Mouse (Mus musculus) embryonic facial prominence, embryonic 10.5 days (tissue): ENCODE data around the gene Sox5. TPM values are rescaled to one million over a fixed set of nuclear protein-coding genes. Genes with fewer than 3 reads are reported as not detected.

Source experiments
- DNase-seq: peaks from one replicate; pipeline ENCODE4 v3.0.0-alpha.2; 2017; ENCODE audit warnings: low spot score
- H3K27ac ChIP-seq: fragments of 300-500 bp; sonication (generic); replicated peaks from 2 replicates; pipeline ENCODE4 v1.5.1; 2016; ENCODE audit warnings: mild to moderate bottlenecking
- H3K27me3 ChIP-seq: fragments of 300-500 bp; sonication (generic); replicated peaks from 2 replicates; pipeline ENCODE4 v1.6.1; 2016; ENCODE audit warnings: low read depth, mild to moderate bottlenecking; ENCODE audit not compliant: poor library complexity, severe bottlenecking
- H3K36me3 ChIP-seq: fragments of 300-500 bp; sonication (generic); replicated peaks from 2 replicates; pipeline ENCODE4 v1.6.1; 2016; ENCODE audit warnings: mild to moderate bottlenecking, moderate library complexity
- H3K4me1 ChIP-seq: fragments of 300-500 bp; sonication (generic); 2 replicates; pipeline ENCODE4 v1.6.1; 2016
- H3K4me3 ChIP-seq: fragments of 300-500 bp; sonication (generic); 2 replicates; pipeline ENCODE4 v1.5.1; 2016; ENCODE audit warnings: mild to moderate bottlenecking, moderate library complexity
- H3K9me3 ChIP-seq: fragments of 300-500 bp; sonication (generic); 2 replicates; pipeline ENCODE4 v1.6.1; 2016; ENCODE audit warnings: mild to moderate bottlenecking
- WGBS: fragments of 180-500 bp; shearing (Covaris S2); methylation state at CpG from one replicate; pipeline ENCODE4 v1.1.7; 2016; 5-methylcytosine and 5-hydroxymethylcytosine counted together
- polyA plus RNA-seq: library from polyadenylated mRNA; unstranded; fragments of >200 nt; fragmentation: Nextera tagmentation; extraction: Ambion mirVana; gene quantifications from 2 replicates; pipeline ENCODE4 v1.2.1, GENCODE M21; 2016

Sox5 gene
- polyA plus RNA-seq, 1 experiment from 2014 or later: 65.1 TPM

GRCm38 (mm10) chr6:144480648-144481528, 300.9 kb downstream of the Sox5 start:
- Histone ChIP-seq H3K27ac (peak overlapping the region; percentile 61), H3K4me3 (no peak overlapping the region), H3K9me3 (no peaks in the 10 kb centered on the region), H3K27me3 (0 out of 2 replicates have a peak, but pooled peaks cover 6% of the 10 kb centered on the region), H3K36me3 (no peaks in the 10 kb centered on the region), H3K4me1 (peaks cover 28% of the 10 kb centered on the region)
- peak; percentile 62 for DNase-seq
- WGBS: 5% methylated on average over 5 of the region's 5 CpGs

GRCm38 (mm10) chr6:144479861-144480260, 301.9 kb downstream of the Sox5 start:
- Histone ChIP-seq H3K27me3 (0 out of 2 replicates have a peak, but pooled peaks cover 6% of the 10 kb centered on the region), H3K4me1 (peaks cover 28% of the 10 kb centered on the region), H3K27ac (0 out of 2 replicates have a peak overlapping the region, but pooled peaks have one; percentile 61), H3K4me3 (no peak overlapping the region), H3K36me3 (no peaks in the 10 kb centered on the region), H3K9me3 (no peaks in the 10 kb centered on the region)
- DNase-seq: no peak
- WGBS: 26% methylated on average over 4 of the region's 4 CpGs

DNA sequence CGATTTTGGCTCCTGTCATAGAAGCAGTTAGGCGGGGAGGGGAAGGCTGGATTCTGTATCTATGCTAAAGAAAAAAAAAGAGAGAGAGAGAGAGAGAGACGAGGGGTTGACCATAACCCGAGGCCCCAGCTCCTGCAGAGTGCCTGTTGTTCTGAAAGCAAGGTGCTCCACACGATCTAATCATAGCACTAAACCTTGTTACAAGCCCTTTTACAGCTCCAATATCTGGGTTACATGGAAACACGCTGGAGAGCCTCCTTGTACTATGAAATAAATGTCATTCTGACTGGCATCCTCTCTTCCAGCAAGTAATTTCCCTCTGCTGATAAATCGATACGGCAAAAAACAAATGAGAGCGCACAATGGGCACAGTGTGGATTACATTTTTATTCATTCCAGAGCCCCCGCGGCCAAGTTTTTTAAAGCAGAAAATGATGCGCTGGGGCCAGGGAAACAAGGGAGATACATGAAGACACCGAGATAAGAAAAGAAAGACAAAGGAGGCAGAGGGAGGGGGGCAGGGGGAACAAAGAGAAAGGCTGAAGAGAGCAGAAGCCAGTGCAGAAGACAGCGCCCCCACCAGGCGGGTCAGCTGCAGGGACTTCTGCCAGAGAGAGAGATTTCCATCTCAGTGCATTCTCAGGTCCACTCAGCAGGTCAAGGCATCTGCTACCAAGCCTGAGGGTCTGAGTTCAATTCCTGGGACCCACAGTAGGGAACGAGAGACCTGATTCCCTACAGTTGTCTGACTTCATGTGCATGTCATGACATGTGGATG, 304.3 kb downstream of the Sox5 start:
- no peaks in the 10 kb centered on the region for H3K9me3 ChIP-seq
- H3K4me1 ChIP-seq: peaks cover 28% of the 10 kb centered on the region
- H3K36me3 ChIP-seq: no peaks in the 10 kb centered on the region
- no peak for DNase-seq
- no peak overlapping the region for H3K27ac ChIP-seq
- no peaks in the 10 kb centered on the region for H3K27me3 ChIP-seq
- 81% methylated on average over 16 of the region's 16 CpGs for WGBS
- H3K4me3 ChIP-seq: no peak overlapping the region

DNA sequence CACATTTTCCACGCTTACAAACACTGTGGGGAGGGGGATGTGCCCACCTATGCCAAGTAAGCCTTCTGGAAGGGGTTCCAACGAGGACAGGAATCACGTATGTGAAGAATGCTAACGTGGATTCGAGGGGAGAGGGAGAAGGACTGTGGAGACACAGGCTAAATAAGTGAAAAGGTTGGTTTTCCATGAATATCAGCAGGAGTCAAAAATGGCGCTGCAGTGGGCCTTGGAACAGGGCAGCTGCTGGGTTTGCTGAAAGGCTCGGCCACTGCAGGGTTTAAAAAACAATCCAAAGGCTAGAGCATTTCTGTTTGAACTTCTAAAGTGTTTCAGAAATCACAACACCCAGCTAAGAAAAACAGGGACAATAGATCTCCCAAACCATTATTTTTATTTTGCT, 308.3 kb downstream of the Sox5 start:
- no peak for DNase-seq
- WGBS: 82% methylated on average over 7 of the region's 7 CpGs

GRCm38 (mm10) chr6:144472089-144472900, 309.5 kb downstream of the Sox5 start:
- 83% methylated on average over 14 of the region's 14 CpGs for WGBS
- no peak overlapping the region; the same call in 1 of the 2 replicates for H3K27ac ChIP-seq
- H3K4me1 ChIP-seq: no peaks in the 10 kb centered on the region
- no peaks in the 10 kb centered on the region for H3K36me3 ChIP-seq
- no peak overlapping the region for H3K4me3 ChIP-seq
- no peak for DNase-seq
- H3K27me3 ChIP-seq: no peaks in the 10 kb centered on the region
- no peaks in the 10 kb centered on the region for H3K9me3 ChIP-seq

More for the DNA sequence above, 308.3 kb downstream of the Sox5 start:
- H3K27ac ChIP-seq: no peak overlapping the region
- no peaks in the 10 kb centered on the region for H3K36me3 ChIP-seq
- H3K4me3 ChIP-seq: no peak overlapping the region
- no peaks in the 10 kb centered on the region for H3K27me3 ChIP-seq
- no peaks in the 10 kb centered on the region for H3K4me1 ChIP-seq
- H3K9me3 ChIP-seq: no peaks in the 10 kb centered on the region

DNA sequence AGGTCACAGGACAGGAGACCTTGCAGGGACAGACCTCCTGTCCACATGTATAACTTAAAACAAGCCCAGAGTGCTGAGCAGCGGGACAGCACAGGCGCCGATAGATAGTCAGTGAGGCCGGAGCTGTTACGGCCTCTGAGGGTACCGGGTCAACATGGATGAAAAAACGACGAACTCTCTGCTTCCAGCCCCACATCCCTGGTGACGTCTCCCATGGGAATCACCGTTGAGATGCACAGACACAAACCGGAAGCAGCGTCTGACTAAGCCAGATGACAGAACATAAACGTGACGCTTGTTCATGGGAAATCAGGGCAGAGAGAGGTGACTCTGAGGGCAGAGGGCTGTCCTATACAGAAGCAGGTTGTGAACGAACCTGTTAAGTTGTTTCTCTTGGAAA, 315.1 kb downstream of the Sox5 start:
- 66% methylated on average over 15 of the region's 15 CpGs for WGBS
- no peaks in the 10 kb centered on the region for H3K27me3 ChIP-seq
- H3K36me3 ChIP-seq: no peaks in the 10 kb centered on the region
- peaks cover 7% of the 10 kb centered on the region; the same call in 1 of the 2 replicates for H3K4me1 ChIP-seq
- no peak for DNase-seq
- H3K27ac ChIP-seq: no peak overlapping the region
- no peaks in the 10 kb centered on the region for H3K9me3 ChIP-seq
- no peak overlapping the region for H3K4me3 ChIP-seq

GRCm38 (mm10) chr6:144463691-144464090, 318.1 kb downstream of the Sox5 start:
- Histone ChIP-seq H3K4me1 (peaks cover 7% of the 10 kb centered on the region), H3K36me3 (no peaks in the 10 kb centered on the region), H3K9me3 (no peaks in the 10 kb centered on the region), H3K4me3 (no peak overlapping the region), H3K27ac (no peak overlapping the region), H3K27me3 (no peaks in the 10 kb centered on the region)
- no peak for DNase-seq
- WGBS: 60% methylated on average over 6 of the region's 6 CpGs

- H3K9me3 ChIP-seq: no peaks in the 10 kb centered on the region
- H3K27me3 ChIP-seq: no peaks in the 10 kb centered on the region
- H3K36me3 ChIP-seq: no peaks in the 10 kb centered on the region
- 87% methylated on average over 5 of the region's 5 CpGs for WGBS
- peaks cover 7% of the 10 kb centered on the region for H3K4me1 ChIP-seq
- DNase-seq: no peak
- H3K4me3 ChIP-seq: no peak overlapping the region
- no peak overlapping the region for H3K27ac ChIP-seq
Observed at GRCm38 (mm10) chr6:144463274-144463673, 318.5 kb downstream of the Sox5 start.

GRCm38 (mm10) chr6:144459486-144459885, 322.3 kb downstream of the Sox5 start:
- Histone ChIP-seq H3K36me3 (no peaks in the 10 kb centered on the region), H3K9me3 (no peaks in the 10 kb centered on the region), H3K4me1 (peaks cover 15% of the 10 kb centered on the region), H3K27me3 (no peaks in the 10 kb centered on the region), H3K4me3 (no peak overlapping the region), H3K27ac (no peak overlapping the region)
- no peak for DNase-seq
- 94% methylated on average over 8 of the region's 8 CpGs for WGBS

DNA sequence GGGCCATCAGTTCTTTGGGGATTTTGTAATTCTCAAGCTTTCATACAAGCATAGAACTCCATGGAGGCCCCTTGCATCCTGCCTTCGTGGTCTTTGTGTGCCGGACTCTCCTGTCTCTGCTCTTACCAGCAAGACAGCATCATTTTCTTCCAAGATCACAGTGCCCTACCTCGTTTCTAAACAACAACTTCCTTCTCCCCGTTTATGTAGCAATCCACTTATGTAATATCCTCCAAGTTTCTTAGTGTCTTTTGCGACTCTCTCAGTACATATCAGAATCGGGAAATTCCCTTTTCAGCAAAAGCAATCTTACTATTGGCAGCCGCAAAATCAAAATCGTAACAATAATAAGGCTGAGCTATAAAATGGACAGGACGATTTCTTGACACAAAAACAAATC, 324.3 kb downstream of the Sox5 start:
- no peak for DNase-seq
- Histone ChIP-seq H3K4me1 (peaks cover 30% of the 10 kb centered on the region), H3K27ac (no peak overlapping the region), H3K4me3 (no peak overlapping the region), H3K27me3 (peaks cover 8% of the 10 kb centered on the region; the same call in 1 of the 2 replicates), H3K36me3 (no peaks in the 10 kb centered on the region), H3K9me3 (no peaks in the 10 kb centered on the region)
- 92% methylated on average over 9 of the region's 9 CpGs for WGBS

DNA sequence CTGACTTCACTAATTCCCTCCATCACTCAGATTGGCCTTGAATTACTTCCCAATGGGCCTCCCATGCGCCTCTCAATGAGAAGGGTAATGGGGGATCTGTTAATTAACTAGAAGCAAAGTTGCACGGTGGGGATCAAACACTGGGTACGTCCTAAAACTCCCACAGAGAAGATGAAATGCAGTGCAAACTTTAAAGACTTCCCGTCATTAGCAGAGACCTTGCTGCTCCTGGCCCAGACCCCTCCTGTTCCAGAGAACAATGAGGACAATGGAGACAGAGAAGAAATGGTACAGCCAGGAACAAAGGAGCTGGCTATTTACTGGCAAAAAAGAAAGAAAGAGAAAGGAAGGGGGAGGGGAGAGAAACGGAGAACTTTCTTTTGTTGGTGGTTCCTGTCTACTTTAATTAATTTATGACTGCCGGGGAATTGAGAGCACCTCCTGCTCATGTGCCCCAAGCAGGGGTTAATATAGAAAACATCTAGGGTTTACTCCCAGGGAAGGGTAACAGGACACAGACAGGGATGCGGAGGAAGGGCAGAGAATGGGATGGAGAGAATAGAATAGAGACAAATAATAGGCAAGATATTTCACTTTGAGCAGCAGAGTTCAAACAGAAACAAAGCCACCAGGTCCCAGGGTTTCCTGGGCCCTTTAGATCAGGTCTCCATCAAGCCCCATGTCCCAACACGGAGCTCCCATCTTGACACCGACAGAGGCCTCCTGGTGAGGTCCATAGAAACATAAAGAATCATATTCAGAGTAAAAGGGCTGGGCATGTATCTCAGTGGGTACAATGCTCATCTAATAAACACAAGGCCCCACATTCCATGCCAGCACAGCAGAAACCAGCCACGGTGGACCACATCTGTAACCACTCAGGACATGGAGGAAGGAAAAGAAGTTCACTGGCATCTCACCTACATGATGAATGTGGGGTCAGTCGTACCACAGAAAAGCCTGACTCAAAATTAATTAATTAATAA, 327.2 kb downstream of the Sox5 start:
- H3K27ac ChIP-seq: peak overlapping the region; percentile 21
- no peaks in the 10 kb centered on the region for H3K9me3 ChIP-seq
- H3K4me1 ChIP-seq: peaks cover 30% of the 10 kb centered on the region
- peaks cover 8% of the 10 kb centered on the region; the same call in 1 of the 2 replicates for H3K27me3 ChIP-seq
- H3K4me3 ChIP-seq: no peak overlapping the region
- no peak for DNase-seq
- 25% methylated on average over 11 of the region's 11 CpGs for WGBS
- no peaks in the 10 kb centered on the region for H3K36me3 ChIP-seq
